Mouse (Mus musculus): ENCODE results near the gene Mdga2. TPM values are rescaled to one million over a fixed set of nuclear protein-coding genes. Genes with fewer than 3 reads are reported as not detected.

Gene Mdga2
- 0.16 and 0.31 TPM in 2 replicates for polyA plus RNA-seq (2012; rRNA removed; ENCODE audit: low replicate concordance)

GRCm38 (mm10) chr12:67222221-67223025 lies at the start of gene Mdga2:
TSS of gene Mdga2 (minus strand) at chr12:67222549.

